Mouse (Mus musculus) megakaryocyte, embryonic 14.5 days (primary cell): Measurements from ENCODE around the gene Slc12a3.

ENCODE experiments used
- FLI1 ChIP-seq: IDR thresholded peaks from 2 replicates; pipeline ENCODE4 v1.6.1; 2012; ENCODE audit warnings: low read length, inconsistent platforms, mixed read lengths
- GATA1 ChIP-seq: IDR thresholded peaks from 3 replicates; pipeline ENCODE4 v1.6.1; 2012; ENCODE audit warnings: mixed read lengths, low read length, inconsistent platforms, borderline replicate concordance

DNA sequence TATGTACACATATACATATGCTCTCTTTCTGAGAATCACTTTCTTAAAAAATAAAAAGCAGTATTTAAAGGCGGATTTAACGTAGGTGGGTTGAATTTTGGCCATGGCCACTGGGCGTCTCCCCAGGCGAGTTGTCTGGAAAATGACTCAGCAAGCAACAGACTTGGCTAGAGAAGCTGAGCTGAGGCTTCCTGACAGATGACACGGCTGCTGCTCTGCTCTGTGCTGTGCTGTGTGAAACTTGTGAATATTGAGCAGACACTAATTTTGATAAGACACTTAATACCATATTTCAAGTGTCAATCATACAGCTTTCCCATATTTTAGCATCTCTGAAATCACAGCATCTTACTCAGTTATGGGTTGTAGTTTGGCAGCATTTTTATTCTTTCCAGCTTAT lies 38.4 kb upstream of the Slc12a3 start:
- TF ChIP-seq FLI1, result no peak
- no peak for TF ChIP-seq GATA1
